8 mouse cellular contexts compared by ENCODE assay signal in the genomic region with DNA sequence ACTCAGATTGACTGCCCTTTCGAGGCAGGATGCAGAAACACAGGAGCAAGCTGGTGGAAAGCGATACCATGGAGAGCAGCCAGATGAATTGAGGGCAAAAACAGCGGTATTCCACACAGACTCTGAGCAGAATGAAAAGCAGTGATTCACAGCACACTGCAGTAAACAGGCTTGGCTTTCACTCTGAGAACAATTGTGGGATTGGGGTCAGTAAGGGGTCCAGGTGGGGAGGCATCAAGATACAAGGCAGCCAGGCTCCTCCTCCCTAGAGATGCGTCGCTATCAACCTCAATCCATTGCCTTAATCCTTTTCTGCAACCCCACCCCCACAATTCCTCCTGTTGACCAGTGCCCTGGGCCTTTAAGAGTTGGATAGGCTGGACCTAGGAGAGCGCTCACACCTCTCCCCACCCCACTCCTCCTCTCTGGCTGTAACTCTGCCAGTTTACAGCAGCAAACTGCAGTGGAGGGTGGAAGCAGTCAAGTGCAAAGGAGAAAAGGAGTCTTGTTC. TPM values are rescaled to one million over a fixed set of nuclear protein-coding genes. Genes with fewer than 3 reads are reported as not detected.
DNase-seq lines count a peak whose midpoint lies in the region; ATAC-seq lines count a peak whose summit lies in the region.

A gene (plus strand): TSS at position 438 of the 511 bp plus-strand sequence.

- no peaks in the 10 kb centered on the region for H3K9me3 ChIP-seq in forebrain, embryonic 15.5 days
- H3K9me3 ChIP-seq in kidney, embryonic 14.5 days (ENCODE audit: control insufficient read depth, low read length), result no peaks in the 10 kb centered on the region
- H3K9me3 ChIP-seq in limb, embryonic 13.5 days, result no peaks in the 10 kb centered on the region

- 4% methylated on average over 5 of the region's 6 CpGs for WGBS in forebrain, embryonic 15.5 days
- 3% methylated on average over 6 of the region's 6 CpGs for WGBS in kidney, embryonic 14.5 days
- 9% methylated on average over 6 of the region's 6 CpGs for WGBS in limb, embryonic 13.5 days

- H3K4me1 ChIP-seq in forebrain, embryonic 15.5 days, result peaks cover 10% of the 10 kb centered on the region
- H3K4me1 ChIP-seq in kidney, embryonic 14.5 days (ENCODE audit: control insufficient read depth, insufficient read depth, low read length), result peaks cover 9% of the 10 kb centered on the region; the same call in 1 of the 2 replicates
- peaks cover 11% of the 10 kb centered on the region; the same call in 1 of the 2 replicates for H3K4me1 ChIP-seq in limb, embryonic 13.5 days

- peak within 1 kb of the TSS; percentile 34 for H3K4me2 ChIP-seq in forebrain, embryonic 15.5 days (replicated peaks)
- peak within 1 kb of the TSS; percentile 36 for H3K4me2 ChIP-seq in kidney, embryonic 14.5 days (replicated peaks; ENCODE audit: low read depth, low read length)
- H3K4me2 ChIP-seq in limb, embryonic 13.5 days (replicated peaks), result peak within 1 kb of the TSS; percentile 41

- ATAC-seq in forebrain, embryonic 15.5 days (replicated peaks), result peak; percentile 58; the same call in 1 of the 2 replicates
- peak; percentile 82 for ATAC-seq in kidney, embryonic 14.5 days (ENCODE audit: low FRiP score, low TSS enrichment)
- peak; percentile 72; the same call in 1 of the 2 replicates for ATAC-seq in limb, embryonic 13.5 days (ENCODE audit: low FRiP score, low read depth)
- ATAC-seq in granulocyte monocyte progenitor cell, adult 5-6 weeks (replicated peaks; ENCODE audit: poor library complexity, severe bottlenecking), result no peak

- H3K27me3 ChIP-seq in forebrain, embryonic 15.5 days, result no peaks in the 10 kb centered on the region
- no peaks in the 10 kb centered on the region for H3K27me3 ChIP-seq in kidney, embryonic 14.5 days (ENCODE audit: control insufficient read depth, insufficient read depth, low read length)
- H3K27me3 ChIP-seq in limb, embryonic 13.5 days, result peaks cover 4% of the 10 kb centered on the region; the same call in 1 of the 2 replicates

- no peaks in the 10 kb centered on the region for H3K36me3 ChIP-seq in forebrain, embryonic 15.5 days
- H3K36me3 ChIP-seq in kidney, embryonic 14.5 days (ENCODE audit: control insufficient read depth, insufficient read depth, low read length), result no peaks in the 10 kb centered on the region
- H3K36me3 ChIP-seq in limb, embryonic 13.5 days, result no peaks in the 10 kb centered on the region

- peak within 1 kb of the TSS; percentile 41 for H3K27ac ChIP-seq in forebrain, embryonic 15.5 days (replicated peaks)
- no peak within 1 kb of the TSS for H3K27ac ChIP-seq in kidney, embryonic 14.5 days (ENCODE audit: low read depth, low read length)
- H3K27ac ChIP-seq in limb, embryonic 13.5 days, result no peak within 1 kb of the TSS

- H3K9ac ChIP-seq in forebrain, embryonic 15.5 days (replicated peaks), result 0 out of 2 replicates have a peak within 1 kb of the TSS, but pooled peaks have one; percentile 5
- H3K9ac ChIP-seq in kidney, embryonic 14.5 days (ENCODE audit: low read depth, low read length), result no peak within 1 kb of the TSS
- no peak within 1 kb of the TSS for H3K9ac ChIP-seq in limb, embryonic 13.5 days

- peak within 1 kb of the TSS; percentile 21 for H3K4me3 ChIP-seq in forebrain, embryonic 15.5 days
- no peak within 1 kb of the TSS for H3K4me3 ChIP-seq in kidney, embryonic 14.5 days (ENCODE audit: low read length)
- no peak within 1 kb of the TSS for H3K4me3 ChIP-seq in limb, embryonic 13.5 days

- peak; percentile 76 for DNase-seq in NIH3T3 (ENCODE audit: low read depth)
- peak; percentile 53 for DNase-seq in cerebellum, adult 11 months
- DNase-seq in right cerebral cortex, adult 2 months (ENCODE audit: low spot score in 2 of 2), result peak; percentile 15 to 43
- DNase-seq in urinary bladder, postnatal 14 days (ENCODE audit: low spot score), result no peak

RNA-seq across cellular contexts. Expression of the gene that starts here (rescaled TPM):
- 3.4 and 5.3 TPM in 2 replicates for polyA plus RNA-seq in forebrain, embryonic 15.5 days (2015; fragmentation: Nextera tagmentation; extraction: Ambion mirVana)
- 1.0 and 1.2 TPM in 2 replicates for polyA plus RNA-seq in kidney, embryonic 14.5 days (2014; fragmentation: Nextera tagmentation; extraction: Ambion mirVana)
- 0.79 and 1.5 TPM in 2 replicates for polyA plus RNA-seq in limb, embryonic 13.5 days (2015; fragmentation: Nextera tagmentation; extraction: Ambion mirVana)
- not detected in 2 replicates for total RNA-seq in granulocyte monocyte progenitor cell, adult 5-6 weeks (2014; fragmentation: Nextera tagmentation)
- total RNA-seq in granulocyte monocyte progenitor cell, adult 5-6 weeks (2017), result 0.05 TPM in 1 of 2 replicates, not detected in the other
